Mouse (Mus musculus): ENCODE measurements around the gene Dnmt1.

- no peak for TF ChIP-seq SMC3 (IDR thresholded peaks at IDR 0.05; ENCODE audit: low read depth, low read length)
- no peak for TF ChIP-seq CTCF (IDR thresholded peaks at IDR 0.05 in 2 of 3, conservative IDR thresholded peaks at IDR 0.05 in 1 of 3; ENCODE audit: control insufficient read depth in 1 of 3, insufficient read depth in 1 of 3, low read depth in 2 of 3, low read length in 3 of 3, poor library complexity in 1 of 3, severe bottlenecking in 1 of 3)
- TF ChIP-seq EP300 (IDR thresholded peaks at IDR 0.05; ENCODE audit: low read depth in 1 of 2, low read length in 2 of 2) = no peak
- TF ChIP-seq SIN3A (IDR thresholded peaks at IDR 0.05; ENCODE audit: low read length) = no peak
- TF ChIP-seq POLR2A (IDR thresholded peaks at IDR 0.05; ENCODE audit: control insufficient read depth in 1 of 2, insufficient read depth in 1 of 2, low read depth in 1 of 2, low read length in 2 of 2, poor library complexity in 1 of 2) = no peak
- no peak for TF ChIP-seq TAL1 (IDR thresholded peaks at IDR 0.05; ENCODE audit: low read length)
- TF ChIP-seq POLR2AphosphoS2 (IDR thresholded peaks at IDR 0.05; ENCODE audit: low read length) = no peak
- no peak for TF ChIP-seq ZKSCAN1 (IDR thresholded peaks at IDR 0.05; ENCODE audit: low read depth, low read length)
- no peak for TF ChIP-seq GATA1 (IDR thresholded peaks at IDR 0.05; ENCODE audit: low read depth, low read length)
- TF ChIP-seq USF1 (IDR thresholded peaks at IDR 0.05; ENCODE audit: low read depth, low read length) = no peak
- no peak for TF ChIP-seq ZMIZ1 (IDR thresholded peaks at IDR 0.05; ENCODE audit: low read depth, low read length)
- no peak for TF ChIP-seq MXI1 (IDR thresholded peaks at IDR 0.05; ENCODE audit: low read depth, low read length)
Measured at GRCm38 (mm10) chr9:20923258-20923657, 36.4 kb downstream of the Dnmt1 start.
